Mouse (Mus musculus) heart, adult 2 months (tissue): ENCODE measurements around the gene Arhgap30. TPM values are rescaled to one million over a fixed set of nuclear protein-coding genes. Genes with fewer than 3 reads are reported as not detected.

Experiments
- DNase-seq, 2 experiments: peaks; one replicate each; pipeline ENCODE4 v3.0.0; 2021
- H3K27ac ChIP-seq: fragments of 200-600 bp; 2 replicates; pipeline ENCODE4 v1.8.1; 2022
- H3K27me3 ChIP-seq: fragments of 200-500 bp; 2 replicates; pipeline ENCODE4 v1.6.1; 2012; ENCODE audit warnings: mild to moderate bottlenecking, low read length, inconsistent platforms, mixed read lengths; ENCODE audit not compliant: control insufficient read depth, insufficient read depth
- H3K36me3 ChIP-seq: fragments of 200-500 bp; 2 replicates; pipeline ENCODE4 v1.6.1; 2012; ENCODE audit warnings: low read length, inconsistent platforms; ENCODE audit not compliant: control insufficient read depth, insufficient read depth
- H3K4me1 ChIP-seq: fragments of 200-500 bp; 2 replicates; pipeline ENCODE4 v1.6.1; 2011; ENCODE audit warnings: low read length; ENCODE audit not compliant: control insufficient read depth, insufficient read depth
- H3K4me3 ChIP-seq: fragments of 200-600 bp; 2 replicates; pipeline ENCODE4 v1.8.1; 2022
- H3K79me2 ChIP-seq: fragments of 200-500 bp; replicated peaks from 2 replicates; pipeline ENCODE4 v1.6.1; 2012; ENCODE audit warnings: mild to moderate bottlenecking, inconsistent platforms, low read length, moderate library complexity, mixed read lengths; ENCODE audit not compliant: control insufficient read depth, insufficient read depth
- H3K9ac ChIP-seq: fragments of 200-500 bp; 2 replicates; pipeline ENCODE4 v1.6.1; 2012; ENCODE audit warnings: low read depth, mild to moderate bottlenecking, control low read depth, inconsistent platforms, low read length, mixed read lengths
- CTCF ChIP-seq: fragments of 200-600 bp; IDR thresholded peaks from 2 replicates; pipeline ENCODE4 v1.8.1; 2022; ENCODE audit warnings: antibody characterized with exemption, mild to moderate bottlenecking, moderate library complexity
- EP300 ChIP-seq: fragments of 200-500 bp; IDR thresholded peaks from 2 replicates; pipeline ENCODE4 v1.6.1; 2011; ENCODE audit warnings: low read depth, low read length, control low read depth; ENCODE audit not compliant: insufficient read depth
- POLR2A ChIP-seq: fragments of 200-500 bp; IDR thresholded peaks from 2 replicates; pipeline ENCODE4 v1.6.1; 2011; ENCODE audit warnings: mild to moderate bottlenecking, low read depth, low read length, control low read depth; ENCODE audit not compliant: insufficient read depth
- WGBS: fragments of 180-500 bp; shearing (Covaris S2); methylation state at CpG from one replicate; pipeline ENCODE4 v1.1.7; 2018; 5-methylcytosine and 5-hydroxymethylcytosine counted together
- intact Hi-C: fragments of 180-260 bp; cut with DNase I; formaldehyde crosslinking; loops from one replicate; pipeline ENCODE4 v1.15.1; 2025
- polyA plus RNA-seq: library from polyadenylated mRNA; depleted of rRNA; stranded (reverse); fragments of >200 nt; gene quantifications from 2 replicates; pipeline ENCODE4 v1.2.3, GENCODE M21; 2012
- total RNA-seq, 2 experiments: library from RNA; stranded (reverse); gene quantifications; 2 replicates each; pipeline ENCODE4 v1.2.3; 2021

The Arhgap30 gene
- total and polyA plus RNA-seq, 3 experiments: 2.3 to 3.2 (median 2.4) TPM

GRCm38 (mm10) chr1:171402991-171403390 lies 14.2 kb downstream of the Arhgap30 start:
- no peak for DNase-seq
- 84% methylated on average over 9 of the region's 9 CpGs for WGBS
- intact Hi-C loops: no loop called here
- no peak overlapping the region for H3K4me3 ChIP-seq
- no peak for TF ChIP-seq POLR2A
- no peak for TF ChIP-seq EP300
- no peak for TF ChIP-seq CTCF
- no peaks in the 10 kb centered on the region for H3K27me3 ChIP-seq
- H3K27ac ChIP-seq: no peak overlapping the region
- H3K4me1 ChIP-seq: no peaks in the 10 kb centered on the region
- no peaks in the 10 kb centered on the region for H3K36me3 ChIP-seq
- no peak overlapping the region for H3K9ac ChIP-seq
- H3K79me2 ChIP-seq: no peaks in the 10 kb centered on the region

DNA sequence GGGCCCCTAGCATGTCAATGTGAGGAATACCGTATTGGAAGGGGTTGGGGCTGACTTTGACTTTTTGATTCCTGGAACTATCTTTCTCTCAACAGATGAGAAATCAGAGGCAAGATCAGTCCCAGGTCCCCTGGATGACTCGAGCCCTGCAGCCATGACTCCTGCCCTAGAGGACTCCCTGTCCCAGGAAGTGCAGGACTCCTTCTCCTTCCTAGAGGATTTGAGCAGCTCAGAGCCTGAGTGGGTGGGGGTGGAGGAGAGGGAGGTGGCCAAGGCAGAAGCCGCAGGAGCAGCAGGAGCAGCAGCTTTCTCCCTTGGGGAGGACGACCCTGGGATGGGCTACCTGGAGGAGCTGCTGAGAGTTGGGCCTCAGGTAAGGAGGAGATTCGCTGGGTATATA lies 18.5 kb downstream of the Arhgap30 start:
- H3K27ac ChIP-seq: no peak overlapping the region

DNA sequence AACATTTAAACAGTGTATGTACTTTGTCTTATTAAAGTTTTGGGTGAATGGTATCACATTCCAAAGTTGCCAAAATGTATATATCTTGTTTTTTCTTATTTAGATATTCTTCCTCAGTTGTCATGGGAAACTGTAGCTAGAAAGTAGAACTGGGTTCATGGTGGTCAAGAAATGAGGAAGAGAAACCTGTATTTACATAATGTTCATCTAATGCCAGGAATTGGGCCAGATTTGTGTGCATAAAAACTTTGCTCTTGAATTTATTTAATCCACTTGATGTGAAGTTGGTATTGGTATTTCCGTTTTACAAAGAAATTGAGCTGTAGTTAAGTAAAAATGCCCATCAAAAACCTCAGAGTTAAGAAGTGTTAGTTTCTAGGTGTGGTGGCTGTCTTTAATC lies 21.5 kb downstream of the Arhgap30 start:
- no peak overlapping the region for H3K9ac ChIP-seq
- TF ChIP-seq EP300 (no peak), CTCF (no peak), POLR2A (no peak)
- peaks cover 4% of the 10 kb centered on the region for H3K4me1 ChIP-seq
- no peak overlapping the region for H3K27ac ChIP-seq
- 89% methylated on average over 1 of the region's 1 CpGs for WGBS
- H3K27me3 ChIP-seq: no peaks in the 10 kb centered on the region
- H3K4me3 ChIP-seq: no peak overlapping the region
- no peaks in the 10 kb centered on the region for H3K36me3 ChIP-seq
- DNase-seq: no peak
- intact Hi-C loops: loop anchor here (2.0 to 5.0 kb wide), 2 partner anchors 42 to 121 kb away; no protein-coding TSS in a partner anchor
- H3K79me2 ChIP-seq: peaks cover 2% of the 10 kb centered on the region; the same call in 1 of the 2 replicates

More for the DNA sequence above, 18.5 kb downstream of the Arhgap30 start:
- Histone ChIP-seq H3K9ac (no peak overlapping the region), H3K27me3 (no peaks in the 10 kb centered on the region), H3K79me2 (no peaks in the 10 kb centered on the region), H3K4me3 (no peak overlapping the region), H3K36me3 (no peaks in the 10 kb centered on the region), H3K4me1 (no peaks in the 10 kb centered on the region)
- 72% methylated on average over 5 of the region's 5 CpGs for WGBS
- DNase-seq: no peak
- intact Hi-C loops: loop anchor here (5.0 kb wide), 1 partner anchor 45 kb away; the partner anchor contains the start of gene Klhdc9
- TF ChIP-seq CTCF: no peak
- no peak for TF ChIP-seq POLR2A
- no peak for TF ChIP-seq EP300

DNA sequence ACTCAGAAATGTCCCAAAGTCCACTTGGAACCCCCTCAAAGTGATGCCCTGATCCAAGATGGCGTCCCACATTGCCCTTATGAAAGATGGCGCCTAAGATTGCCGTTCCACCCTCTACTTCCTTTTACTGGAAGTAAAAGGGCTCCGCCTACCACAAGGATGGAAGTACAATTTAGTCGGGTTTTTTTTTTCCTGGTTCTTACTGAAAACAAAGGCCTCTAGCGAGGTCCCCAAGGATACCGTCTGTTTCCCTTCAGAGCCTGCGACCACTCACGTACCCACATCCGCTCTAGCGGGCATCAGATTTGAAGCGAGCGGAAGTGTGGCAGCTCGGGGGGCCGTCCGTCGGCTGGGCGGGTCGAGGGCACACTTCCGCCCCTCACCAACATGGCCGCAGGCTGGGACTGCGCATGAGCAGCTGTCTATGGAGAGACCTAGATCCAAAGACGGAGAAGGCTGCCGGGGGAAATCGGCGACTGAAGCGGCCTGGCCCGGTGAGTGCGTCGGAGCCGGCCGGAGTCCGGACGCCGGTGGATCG lies 22.3 kb downstream of the Arhgap30 start, which contains the start of gene Usf1:
TSS of gene Usf1 (plus strand) at position 367 of the 538 bp plus-strand sequence.
- WGBS: under 1% methylated on average over 36 of the region's 36 CpGs
- Histone ChIP-seq H3K36me3 (no peaks in the 10 kb centered on the region), H3K4me1 (peaks cover 4% of the 10 kb centered on the region), H3K27me3 (no peaks in the 10 kb centered on the region), H3K9ac (peak within 1 kb of the TSS; percentile 98), H3K4me3 (peak within 1 kb of the TSS; percentile 89), H3K27ac (peak within 1 kb of the TSS; percentile 95), H3K79me2 (peaks cover 2% of the 10 kb centered on the region; the same call in 1 of the 2 replicates)
- peak; percentile 96 for DNase-seq
- TF ChIP-seq POLR2A: peak; percentile 82
- TF ChIP-seq EP300: peak; percentile 59; the same call in 1 of the 2 replicates
- TF ChIP-seq CTCF: peak; percentile 8; the same call in 1 of the 2 replicates
- intact Hi-C loops: loop anchor here (1.0 to 5.0 kb wide), 3 partner anchors 41 to 122 kb away; partner anchors contain the start of gene Dedd

DNA sequence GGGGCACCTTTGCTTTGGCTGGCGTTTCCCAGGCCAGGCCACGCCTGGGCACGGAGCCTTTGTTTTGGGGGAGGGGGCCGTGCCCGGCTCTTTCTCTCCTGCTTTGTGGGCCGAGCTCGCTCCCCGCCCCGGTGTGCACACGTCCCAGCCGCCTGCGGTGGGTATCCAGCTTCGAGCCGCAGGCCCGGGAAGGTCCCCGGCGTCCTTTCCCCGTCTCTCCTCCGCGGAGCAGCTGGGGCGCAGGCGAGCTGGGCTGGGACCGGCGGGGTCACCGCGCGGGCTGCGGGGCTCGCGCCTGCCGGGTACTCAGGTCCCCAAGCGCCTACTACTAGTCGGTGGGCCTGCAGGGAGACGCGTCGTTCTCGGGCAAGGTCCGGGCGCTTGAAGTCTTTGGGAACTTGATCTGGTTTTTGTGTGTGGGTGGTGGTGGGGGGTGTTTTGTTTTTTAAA lies 22.8 kb downstream of the Arhgap30 start:
- no peaks in the 10 kb centered on the region for H3K36me3 ChIP-seq
- peak overlapping the region; percentile 95 for H3K27ac ChIP-seq
- H3K4me3 ChIP-seq: peak overlapping the region; percentile 89
- H3K4me1 ChIP-seq: peaks cover 4% of the 10 kb centered on the region
- peak overlapping the region; percentile 98 for H3K9ac ChIP-seq
- no peak for TF ChIP-seq EP300
- no peak for TF ChIP-seq POLR2A
- no peak for TF ChIP-seq CTCF
- 1% methylated on average over 39 of the region's 39 CpGs for WGBS
- DNase-seq: no peak
- H3K79me2 ChIP-seq: peaks cover 2% of the 10 kb centered on the region; the same call in 1 of the 2 replicates
- no peaks in the 10 kb centered on the region for H3K27me3 ChIP-seq
- intact Hi-C loops: loop anchor here (1.0 to 5.0 kb wide), 3 partner anchors 41 to 123 kb away; partner anchors contain the start of gene Dedd

- Histone ChIP-seq H3K79me2 (peaks cover 2% of the 10 kb centered on the region; the same call in 1 of the 2 replicates), H3K4me3 (peak overlapping the region; percentile 89), H3K27ac (peak overlapping the region; percentile 95), H3K4me1 (peaks cover 4% of the 10 kb centered on the region), H3K36me3 (no peaks in the 10 kb centered on the region), H3K9ac (peak overlapping the region; percentile 98), H3K27me3 (no peaks in the 10 kb centered on the region)
- DNase-seq: peak; percentile 59 to 72
- intact Hi-C loops: loop anchor here (1.0 to 5.0 kb wide), 4 partner anchors 25 to 67 kb away; partner anchors contain the start of gene F11r
- TF ChIP-seq CTCF: peak; percentile 33; the same call in 1 of the 2 replicates
- no peak for TF ChIP-seq POLR2A
- WGBS: under 1% methylated on average over 20 of the region's 20 CpGs
These were observed 23.3 kb downstream of the Arhgap30 start for GRCm38 (mm10) chr1:171412001-171412441.
